Mouse (Mus musculus) hindbrain, embryonic 12.5 days (tissue): ENCODE measurements around the gene Olfr825. TPM values are rescaled to one million over a fixed set of nuclear protein-coding genes. Genes with fewer than 3 reads are reported as not detected.
"Not testable (repeated sequence)": the region's sequence is repeated elsewhere in the genome, so short reads cannot be mapped to it uniquely, and the experiment has no call there.

Experiments used
- ATAC-seq: fragments of 200-750 bp; cut with Nextera tagmentation; 2 replicates; pipeline ENCODE4 v1.8.0; 2017; ENCODE audit warnings: moderate TSS enrichment; ENCODE audit not compliant: low FRiP score
- H3K27ac ChIP-seq: fragments of 300-500 bp; sonication (generic); 2 replicates; pipeline ENCODE4 v1.5.1; 2016; ENCODE audit warnings: mild to moderate bottlenecking
- H3K27me3 ChIP-seq: fragments of 300-500 bp; sonication (generic); 2 replicates; pipeline ENCODE4 v1.6.1; 2016; ENCODE audit warnings: mild to moderate bottlenecking
- H3K36me3 ChIP-seq: fragments of 300-500 bp; sonication (generic); 2 replicates; pipeline ENCODE4 v1.6.1; 2016; ENCODE audit warnings: mild to moderate bottlenecking
- H3K4me1 ChIP-seq: fragments of 300-500 bp; sonication (generic); 2 replicates; pipeline ENCODE4 v1.6.1; 2016
- H3K4me2 ChIP-seq: fragments of 300-500 bp; sonication (generic); replicated peaks from 2 replicates; pipeline ENCODE4 v1.6.1; 2016; ENCODE audit warnings: mild to moderate bottlenecking
- H3K4me3 ChIP-seq: fragments of 300-500 bp; sonication (generic); 2 replicates; pipeline ENCODE4 v1.5.1; 2016; ENCODE audit warnings: mild to moderate bottlenecking
- H3K9ac ChIP-seq: fragments of 300-500 bp; sonication (generic); 2 replicates; pipeline ENCODE4 v1.6.1; 2016; ENCODE audit warnings: mild to moderate bottlenecking, moderate library complexity
- H3K9me3 ChIP-seq: fragments of 300-500 bp; sonication (generic); replicated peaks from 2 replicates; pipeline ENCODE4 v1.6.1; 2016; ENCODE audit warnings: mild to moderate bottlenecking
- WGBS: fragments of 180-500 bp; shearing (Covaris S2); methylation state at CpG from one replicate; pipeline ENCODE4 v1.1.7; 2016; 5-methylcytosine and 5-hydroxymethylcytosine counted together
- polyA plus RNA-seq: library from polyadenylated mRNA; unstranded; fragments of >200 nt; fragmentation: Nextera tagmentation; extraction: Ambion mirVana; gene quantifications from 2 replicates; pipeline ENCODE4 v1.2.1, GENCODE M21; 2016

Olfr825 gene
- not detected in 2 replicates for polyA plus RNA-seq

DNA sequence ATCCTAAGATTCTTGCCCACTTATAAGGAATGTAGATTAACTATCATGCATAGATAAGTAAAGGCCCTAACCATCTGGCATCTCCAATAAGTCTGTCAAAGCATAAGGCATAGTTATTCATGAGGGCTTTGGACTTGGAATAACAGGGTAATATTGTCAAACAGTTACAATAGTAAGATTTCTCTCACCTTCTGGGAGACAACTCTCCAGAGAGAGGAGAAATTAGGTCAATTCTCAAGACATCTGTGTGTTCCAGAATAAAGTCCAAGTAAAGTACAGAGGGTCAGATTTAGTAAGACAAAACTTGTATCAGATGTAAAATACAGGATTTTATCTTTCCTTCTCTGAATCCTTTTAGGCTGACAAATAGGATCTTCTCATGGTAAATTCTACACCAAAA lies at the start of gene Olfr825:
TSS of gene Olfr825 (minus strand) at position 101 of the 400 bp plus-strand sequence.
- Histone ChIP-seq H3K4me3 (no peak within 1 kb of the TSS), H3K4me2 (no peak within 1 kb of the TSS), H3K27ac (no peak within 1 kb of the TSS), H3K9ac (no peak within 1 kb of the TSS), H3K9me3 (no peaks in the 10 kb centered on the region), H3K36me3 (no peaks in the 10 kb centered on the region), H3K4me1 (no peaks in the 10 kb centered on the region), H3K27me3 (no peaks in the 10 kb centered on the region)
- no peak for ATAC-seq

- no peak within 1 kb of the TSS for H3K27ac ChIP-seq
- no peaks in the 10 kb centered on the region for H3K27me3 ChIP-seq
- no peaks in the 10 kb centered on the region for H3K9me3 ChIP-seq
- H3K9ac ChIP-seq: no peak within 1 kb of the TSS
- no peaks in the 10 kb centered on the region for H3K4me1 ChIP-seq
- no peaks in the 10 kb centered on the region for H3K36me3 ChIP-seq
- no peak for ATAC-seq
- H3K4me3 ChIP-seq: no peak within 1 kb of the TSS
- 86% methylated on average over 1 of the region's 1 CpGs for WGBS
- H3K4me2 ChIP-seq: no peak within 1 kb of the TSS
Measured at GRCm38 (mm10) chr10:130214303-130214702, 47.7 kb upstream of the Olfr825 start, which contains the start of gene Olfr827. TSS of gene Olfr827 (minus strand) at chr10:130214403.

DNA sequence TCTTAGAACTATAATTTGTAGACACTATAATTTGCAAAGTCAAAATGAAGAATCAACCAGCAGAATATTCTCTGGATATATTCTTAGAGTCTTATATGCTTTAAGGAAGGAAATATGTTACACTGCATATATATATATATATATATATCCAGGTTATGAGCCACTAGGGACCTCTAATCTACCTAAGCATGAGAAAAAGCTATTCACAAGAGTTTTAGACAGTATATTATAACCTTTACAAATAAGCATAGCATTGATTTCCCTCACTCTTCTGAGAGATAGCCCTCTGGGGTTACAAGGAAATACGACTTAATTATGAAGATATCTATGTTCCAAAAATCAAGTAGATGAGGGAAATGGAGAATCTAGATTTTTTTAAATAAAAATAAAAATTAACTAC lies 17.5 kb upstream of the Olfr825 start, which contains the start of gene Olfr826:
TSS of gene Olfr826 (minus strand) at position 101 of the 400 bp plus-strand sequence.
- H3K4me3 ChIP-seq: no peak within 1 kb of the TSS
- H3K27me3 ChIP-seq: no peaks in the 10 kb centered on the region
- H3K4me1 ChIP-seq: no peaks in the 10 kb centered on the region
- H3K4me2 ChIP-seq: no peak within 1 kb of the TSS
- 61% methylated on average over 1 of the region's 1 CpGs for WGBS
- no peak for ATAC-seq
- H3K9me3 ChIP-seq: no peaks in the 10 kb centered on the region
- no peak within 1 kb of the TSS for H3K9ac ChIP-seq
- no peak within 1 kb of the TSS for H3K27ac ChIP-seq
- H3K36me3 ChIP-seq: no peaks in the 10 kb centered on the region

- no peak overlapping the region for H3K4me3 ChIP-seq
- H3K9ac ChIP-seq: no peak overlapping the region
- H3K27ac ChIP-seq: no peak overlapping the region
- H3K9me3 ChIP-seq: no peaks in the 10 kb centered on the region
- no peaks in the 10 kb centered on the region for H3K27me3 ChIP-seq
- H3K4me2 ChIP-seq: no peak overlapping the region
- no peak for ATAC-seq
- H3K36me3 ChIP-seq: no peaks in the 10 kb centered on the region
- H3K4me1 ChIP-seq: no peaks in the 10 kb centered on the region
Measured at GRCm38 (mm10) chr10:130165196-130165595, 1.4 kb downstream of the Olfr825 start.

- 81% methylated on average over 5 of the region's 5 CpGs for WGBS
- no peak overlapping the region for H3K27ac ChIP-seq
- no peak for ATAC-seq
- H3K9ac ChIP-seq: no peak overlapping the region
- H3K4me2 ChIP-seq: no peak overlapping the region
- H3K9me3 ChIP-seq: no peaks in the 10 kb centered on the region
- no peak overlapping the region for H3K4me3 ChIP-seq
- H3K27me3 ChIP-seq: no peaks in the 10 kb centered on the region
- no peaks in the 10 kb centered on the region for H3K4me1 ChIP-seq
- no peaks in the 10 kb centered on the region for H3K36me3 ChIP-seq
Measured at GRCm38 (mm10) chr10:130144121-130144520, 22.4 kb downstream of the Olfr825 start.

DNA sequence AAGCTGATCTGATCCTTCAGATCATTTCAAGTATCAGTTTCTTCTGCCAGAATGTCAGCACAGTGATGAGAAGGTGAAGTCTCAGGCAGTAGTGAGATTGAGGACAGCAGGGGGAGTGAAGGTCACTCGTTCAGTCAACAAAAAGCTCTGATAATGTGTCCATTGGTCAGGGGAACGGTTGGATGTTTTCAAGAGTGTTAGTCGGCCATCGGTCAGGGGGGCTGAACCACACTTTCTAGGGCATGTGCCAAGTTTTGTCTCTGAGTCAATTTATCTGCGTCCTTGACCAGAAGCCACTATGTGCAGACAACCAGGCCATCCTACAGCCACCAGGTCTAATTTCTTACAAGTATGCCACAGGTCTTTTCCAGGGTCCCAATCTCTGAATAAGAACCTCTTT lies 24.1 kb downstream of the Olfr825 start:
- WGBS: 86% methylated on average over 5 of the region's 5 CpGs
- H3K36me3 ChIP-seq, ATAC-seq, H3K4me3 ChIP-seq, H3K27ac ChIP-seq, H3K4me1 ChIP-seq, H3K9me3 ChIP-seq, H3K9ac ChIP-seq, H3K4me2 ChIP-seq, H3K27me3 ChIP-seq: not testable (repeated sequence)

DNA sequence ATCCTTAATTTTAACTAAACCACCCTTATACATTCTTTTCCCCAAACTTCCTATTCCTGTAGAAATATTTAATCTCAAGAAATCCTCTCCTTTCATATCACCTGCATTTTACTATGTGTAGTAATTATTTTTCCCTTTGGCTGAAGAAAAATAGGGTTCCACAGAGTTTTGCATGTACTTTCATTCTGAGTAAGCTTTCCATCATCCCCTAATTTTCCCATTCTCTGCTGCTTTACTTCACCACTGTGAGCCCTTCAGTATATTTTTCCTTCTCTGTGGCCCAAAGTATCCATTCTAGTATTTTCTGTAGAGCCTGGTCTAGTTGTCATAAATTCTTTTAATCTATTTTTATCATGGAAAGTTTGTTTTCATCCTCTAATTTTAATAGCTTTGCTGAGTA lies 31.8 kb downstream of the Olfr825 start:
- Histone ChIP-seq H3K4me1 (no peaks in the 10 kb centered on the region), H3K9me3 (no peaks in the 10 kb centered on the region), H3K4me2 (no peak overlapping the region), H3K36me3 (no peaks in the 10 kb centered on the region), H3K27me3 (no peaks in the 10 kb centered on the region), H3K9ac (no peak overlapping the region), H3K4me3 (no peak overlapping the region), H3K27ac (no peak overlapping the region)
- no peak for ATAC-seq

GRCm38 (mm10) chr10:130129900-130130299 lies 36.7 kb downstream of the Olfr825 start, which contains the start of gene Olfr824:
TSS of gene Olfr824 (minus strand) at chr10:130130000.
- not testable (repeated sequence) for H3K4me1 ChIP-seq, H3K4me3 ChIP-seq, H3K9ac ChIP-seq, H3K27ac ChIP-seq, H3K4me2 ChIP-seq, H3K9me3 ChIP-seq, H3K36me3 ChIP-seq, H3K27me3 ChIP-seq, ATAC-seq

DNA sequence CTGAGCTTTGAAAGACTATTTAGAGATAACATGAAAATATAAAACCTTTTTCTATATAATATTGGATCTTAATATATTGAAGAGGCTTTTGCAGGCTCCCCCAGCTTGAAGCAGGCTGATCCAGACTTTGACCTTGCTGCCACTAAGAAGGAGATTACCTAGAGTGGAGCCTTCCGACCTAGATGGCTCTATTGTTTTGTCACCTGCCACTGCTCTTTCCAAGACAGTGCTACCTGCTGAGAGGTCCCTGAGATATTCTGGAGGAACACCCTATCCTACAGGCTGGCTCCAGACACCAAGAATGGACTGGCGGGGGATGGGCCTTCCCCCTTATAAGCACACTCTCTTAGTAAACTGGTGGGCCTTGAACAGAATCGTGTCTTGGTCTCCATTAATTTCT lies 50.5 kb downstream of the Olfr825 start:
- H3K36me3 ChIP-seq, H3K9ac ChIP-seq, H3K4me2 ChIP-seq, H3K27ac ChIP-seq, H3K27me3 ChIP-seq, H3K9me3 ChIP-seq, H3K4me3 ChIP-seq, ATAC-seq, H3K4me1 ChIP-seq: not testable (repeated sequence)
- WGBS: 63% methylated on average over 3 of the region's 3 CpGs

- not testable (repeated sequence) for ATAC-seq, H3K36me3 ChIP-seq, H3K9me3 ChIP-seq, H3K4me3 ChIP-seq, H3K4me1 ChIP-seq, H3K27me3 ChIP-seq, H3K9ac ChIP-seq, H3K27ac ChIP-seq, H3K4me2 ChIP-seq
- 93% methylated on average over 1 of the region's 1 CpGs for WGBS
Measured at GRCm38 (mm10) chr10:130115283-130115682, 51.3 kb downstream of the Olfr825 start, which contains the start of gene Olfr823. TSS of gene Olfr823 (minus strand) at chr10:130115383.

Other genes with a start within 250 kb of the Olfr825 start
- not detected in 2 replicates for gene Olfr818, start 217.7 kb downstream of the Olfr825 start, polyA plus RNA-seq
- gene Olfr819, start 199.5 kb downstream of the Olfr825 start, polyA plus RNA-seq: not detected in 2 replicates
- not detected in 2 replicates for gene Olfr247, start 190.6 kb downstream of the Olfr825 start, polyA plus RNA-seq
- not detected in 2 replicates for gene Gm10310, start 181.7 kb downstream of the Olfr825 start, polyA plus RNA-seq
- gene Olfr820, start 154.1 kb downstream of the Olfr825 start, polyA plus RNA-seq: not detected in 2 replicates
- gene Olfr821, start 136.4 kb downstream of the Olfr825 start, polyA plus RNA-seq: not detected in 2 replicates
- gene Olfr822, start 95.6 kb downstream of the Olfr825 start, polyA plus RNA-seq: not detected in 2 replicates
- not detected in 2 replicates for gene Olfr823, start 51.4 kb downstream of the Olfr825 start, polyA plus RNA-seq
- gene Olfr824, start 36.8 kb downstream of the Olfr825 start, polyA plus RNA-seq: not detected in 2 replicates
- not detected in 2 replicates for gene Olfr826, start 17.4 kb upstream of the Olfr825 start, polyA plus RNA-seq
- not detected in 2 replicates for gene Olfr827, start 47.6 kb upstream of the Olfr825 start, polyA plus RNA-seq
- 7.8 and 8.6 TPM in 2 replicates for gene Neurod4, start 113.5 kb upstream of the Olfr825 start, polyA plus RNA-seq
- 0.31 TPM in 1 of 2 replicates, not detected in the other for gene Tespa1, start 156.1 kb upstream of the Olfr825 start, polyA plus RNA-seq
- gene Vmn2r84, start 227.6 kb upstream of the Olfr825 start, polyA plus RNA-seq: not detected in 2 replicates